Mouse (Mus musculus): ENCODE results near the gene Pltp.

DNA sequence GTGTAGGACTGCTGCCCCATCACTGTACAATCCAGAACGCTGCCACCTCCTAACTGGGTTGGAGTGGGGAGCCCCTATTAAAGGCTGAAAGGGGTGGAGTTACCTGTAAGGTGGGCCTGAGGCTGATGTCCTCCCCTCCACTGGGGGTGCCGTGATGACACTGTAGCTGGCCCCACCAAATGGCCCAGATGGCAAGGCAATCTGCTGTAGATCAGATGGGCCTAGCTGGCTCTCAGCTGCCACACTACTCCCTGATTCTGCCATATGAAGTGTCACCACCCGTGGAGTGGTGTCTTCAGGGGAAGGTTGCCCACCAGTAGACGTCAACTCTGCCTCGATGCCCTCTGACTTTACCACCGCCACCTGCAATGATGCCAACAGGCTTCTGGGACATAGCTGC is 38.4 kb upstream of the Pltp start:
- TF ChIP-seq POLR2A (IDR thresholded peaks at IDR 0.05; ENCODE audit: control insufficient read depth, low read depth, low read length) = no peak
- no peak for TF ChIP-seq CTCF (IDR thresholded peaks at IDR 0.05; ENCODE audit: control insufficient read depth, insufficient read depth, insufficient replicate concordance, low read depth, low read length)
